Mouse (Mus musculus): ENCODE measurements around the gene Morn5. TPM values are rescaled to one million over a fixed set of nuclear protein-coding genes. Genes with fewer than 3 reads are reported as not detected.

The Morn5 gene
- polyA plus RNA-seq, 1 experiment from 2014 or later = 0.62 TPM

DNA sequence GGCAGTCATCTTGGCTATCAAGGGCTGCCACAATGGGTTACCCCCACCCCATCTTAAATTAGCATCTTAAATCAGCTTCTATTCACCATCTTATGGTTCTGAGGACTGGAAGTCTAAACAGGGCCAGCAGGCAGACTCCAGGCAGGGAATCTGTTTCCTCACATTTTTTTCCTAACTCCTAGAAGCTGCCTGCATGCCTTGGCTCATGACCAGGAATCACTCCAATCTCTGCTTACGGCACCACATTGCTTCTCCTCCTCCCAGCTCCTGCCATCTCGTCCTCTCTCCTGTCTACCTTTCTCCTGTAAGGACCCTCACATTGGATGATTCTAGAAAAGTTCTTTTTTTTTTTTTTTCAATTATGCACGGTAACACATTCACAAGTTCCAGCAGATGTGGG, 4.0 kb downstream of the Morn5 start:
- no peak for DNase-seq (ENCODE audit: low spot score)
- TF ChIP-seq CTCF (IDR thresholded peaks at IDR 0.05; ENCODE audit: low read depth) = no peak

DNA sequence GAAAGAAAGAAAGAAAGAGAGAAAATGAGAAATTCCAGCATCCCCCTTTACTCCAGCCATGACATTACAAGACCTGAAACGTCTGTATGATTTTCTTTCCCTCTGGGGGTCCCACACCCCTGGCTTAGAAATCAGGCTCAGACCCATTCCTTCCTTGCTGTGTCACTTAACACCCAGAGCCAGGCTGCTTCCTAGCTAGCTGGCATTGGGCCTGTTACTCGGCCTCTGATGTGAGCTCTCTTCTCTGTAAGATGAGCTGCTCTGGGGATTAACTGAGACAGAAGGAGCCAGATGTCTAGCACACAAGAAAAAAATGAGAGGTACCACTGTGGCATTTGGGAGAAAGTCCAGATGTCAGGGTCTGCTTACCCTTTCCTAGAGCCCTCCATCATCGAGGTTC, 7.0 kb downstream of the Morn5 start:
- TF ChIP-seq CTCF (IDR thresholded peaks at IDR 0.05; ENCODE audit: low read depth) = no peak
- WGBS = 36% methylated on average over 3 of the region's 3 CpGs
- ATAC-seq (replicated peaks; ENCODE audit: low FRiP score, low read depth) (no peak), DNase-seq (ENCODE audit: low spot score) (no peak)
- Histone ChIP-seq H3K9me3 (replicated peaks; ENCODE audit: low read length) (no peaks in the 10 kb centered on the region), H3K36me3 (ENCODE audit: insufficient read depth, low read length) (no peaks in the 10 kb centered on the region), H3K9ac (ENCODE audit: low read depth, low read length) (no peak overlapping the region), H3K27ac (no peak overlapping the region), H3K4me2 (ENCODE audit: low read length) (no peak overlapping the region), H3K4me1 (replicated peaks; ENCODE audit: insufficient read depth, low read length) (no peaks in the 10 kb centered on the region), H3K27me3 (ENCODE audit: insufficient read depth, low read length) (no peaks in the 10 kb centered on the region), H3K4me3 (replicated peaks; ENCODE audit: low read depth, low read length) (no peak overlapping the region)

More for the DNA sequence above, 4.0 kb downstream of the Morn5 start:
- Histone ChIP-seq H3K27me3 (ENCODE audit: insufficient read depth, low read length) (no peaks in the 10 kb centered on the region), H3K4me2 (ENCODE audit: low read length) (no peak overlapping the region), H3K9ac (ENCODE audit: low read depth, low read length) (no peak overlapping the region), H3K4me3 (replicated peaks; ENCODE audit: low read depth, low read length) (no peak overlapping the region), H3K9me3 (replicated peaks; ENCODE audit: low read length) (no peaks in the 10 kb centered on the region), H3K27ac (no peak overlapping the region), H3K36me3 (ENCODE audit: insufficient read depth, low read length) (no peaks in the 10 kb centered on the region), H3K4me1 (replicated peaks; ENCODE audit: insufficient read depth, low read length) (no peaks in the 10 kb centered on the region)
- WGBS = 61% methylated on average over 3 of the region's 3 CpGs
- no peak for ATAC-seq (replicated peaks; ENCODE audit: low FRiP score, low read depth)

- Histone ChIP-seq H3K4me3 (replicated peaks; ENCODE audit: low read depth, low read length) (no peak overlapping the region), H3K4me1 (replicated peaks; ENCODE audit: insufficient read depth, low read length) (no peaks in the 10 kb centered on the region), H3K27ac (no peak overlapping the region), H3K9me3 (replicated peaks; ENCODE audit: low read length) (no peaks in the 10 kb centered on the region), H3K27me3 (ENCODE audit: insufficient read depth, low read length) (no peaks in the 10 kb centered on the region), H3K4me2 (ENCODE audit: low read length) (no peak overlapping the region), H3K36me3 (ENCODE audit: insufficient read depth, low read length) (no peaks in the 10 kb centered on the region), H3K9ac (ENCODE audit: low read depth, low read length) (no peak overlapping the region)
- TF ChIP-seq CTCF (IDR thresholded peaks at IDR 0.05; ENCODE audit: low read depth) = no peak
- WGBS = 24% methylated on average over 5 of the region's 5 CpGs
- ATAC-seq (replicated peaks; ENCODE audit: low FRiP score, low read depth) = no peak
- peak; percentile 60 for DNase-seq (ENCODE audit: low spot score)
Measured at GRCm38 (mm10) chr2:36061409-36061808, 12.2 kb downstream of the Morn5 start.

DNA sequence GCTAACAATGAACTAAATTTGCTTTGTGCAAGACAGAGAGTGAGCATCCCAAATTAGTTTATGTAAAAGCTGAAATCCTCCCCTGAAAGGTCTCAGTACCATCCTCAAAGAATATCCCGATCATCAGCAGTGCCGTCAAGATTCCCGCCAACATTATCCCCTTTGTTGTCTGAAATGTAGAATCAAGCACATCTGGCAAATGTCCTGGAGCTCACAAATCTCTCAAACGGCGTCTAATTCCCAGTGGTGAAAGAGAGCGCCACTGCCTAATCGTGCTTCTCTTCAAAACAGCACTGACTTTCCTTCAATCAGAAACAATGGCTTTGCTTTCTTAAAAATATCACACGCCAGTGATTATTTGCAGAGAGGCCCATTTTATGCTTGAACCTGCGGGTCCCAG, 17.9 kb downstream of the Morn5 start:
- no peak for TF ChIP-seq CTCF (IDR thresholded peaks at IDR 0.05; ENCODE audit: low read depth)
- ATAC-seq (replicated peaks; ENCODE audit: low FRiP score, low read depth) = no peak
- H3K4me2 ChIP-seq (ENCODE audit: low read length) = no peak overlapping the region
- H3K4me1 ChIP-seq (replicated peaks; ENCODE audit: insufficient read depth, low read length) = no peaks in the 10 kb centered on the region
- H3K27ac ChIP-seq = no peak overlapping the region
- no peaks in the 10 kb centered on the region for H3K36me3 ChIP-seq (ENCODE audit: insufficient read depth, low read length)
- DNase-seq (ENCODE audit: low spot score) = no peak
- WGBS = 49% methylated on average over 9 of the region's 9 CpGs
- no peak overlapping the region for H3K4me3 ChIP-seq (replicated peaks; ENCODE audit: low read depth, low read length)
- no peaks in the 10 kb centered on the region for H3K27me3 ChIP-seq (ENCODE audit: insufficient read depth, low read length)
- H3K9me3 ChIP-seq (replicated peaks; ENCODE audit: low read length) = no peaks in the 10 kb centered on the region
- H3K9ac ChIP-seq (ENCODE audit: low read depth, low read length) = no peak overlapping the region

DNA sequence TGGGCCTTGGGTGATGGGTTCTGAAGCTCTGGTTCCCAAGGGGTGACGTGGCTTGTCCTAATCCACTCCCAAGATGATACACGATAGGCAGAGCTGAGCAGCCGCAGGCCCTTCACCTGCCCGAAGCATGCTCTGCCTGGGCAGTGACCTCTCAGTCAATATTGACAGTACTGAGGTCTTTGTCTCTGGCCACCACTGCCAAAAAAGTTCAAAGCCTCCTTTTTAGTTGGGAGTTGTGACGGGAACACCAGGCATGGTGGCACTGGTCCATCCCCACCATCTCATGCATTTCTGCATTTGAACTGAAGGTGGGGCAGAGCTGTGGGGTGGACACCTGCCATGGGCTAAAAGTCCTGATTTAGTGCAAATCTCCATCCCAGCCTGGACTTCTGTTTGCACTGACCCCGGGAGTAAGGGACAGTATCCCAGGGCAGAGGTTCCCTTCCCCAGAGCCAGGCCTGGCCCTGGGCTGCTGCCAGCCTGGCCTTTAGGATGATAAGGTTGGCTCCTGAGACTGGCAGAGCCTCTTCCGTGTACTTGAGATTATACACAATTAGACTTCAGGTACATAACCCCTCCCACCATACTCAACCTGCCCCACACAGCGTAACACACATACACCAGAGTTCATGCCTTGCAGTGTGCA, 22.5 kb downstream of the Morn5 start:
- H3K27me3 ChIP-seq (ENCODE audit: insufficient read depth, low read length) = no peaks in the 10 kb centered on the region
- ATAC-seq (replicated peaks; ENCODE audit: low FRiP score, low read depth) (no peak), DNase-seq (ENCODE audit: low spot score) (no peak)
- H3K4me1 ChIP-seq (replicated peaks; ENCODE audit: insufficient read depth, low read length) = no peaks in the 10 kb centered on the region
- no peak for TF ChIP-seq CTCF (IDR thresholded peaks at IDR 0.05; ENCODE audit: low read depth)
- WGBS = 79% methylated on average over 8 of the region's 8 CpGs
- no peak overlapping the region for H3K27ac ChIP-seq
- H3K4me3 ChIP-seq (replicated peaks; ENCODE audit: low read depth, low read length) = no peak overlapping the region
- H3K36me3 ChIP-seq (ENCODE audit: insufficient read depth, low read length) = no peaks in the 10 kb centered on the region
- H3K9me3 ChIP-seq (replicated peaks; ENCODE audit: low read length) = no peaks in the 10 kb centered on the region
- no peak overlapping the region for H3K4me2 ChIP-seq (ENCODE audit: low read length)
- no peak overlapping the region for H3K9ac ChIP-seq (ENCODE audit: low read depth, low read length)

DNA sequence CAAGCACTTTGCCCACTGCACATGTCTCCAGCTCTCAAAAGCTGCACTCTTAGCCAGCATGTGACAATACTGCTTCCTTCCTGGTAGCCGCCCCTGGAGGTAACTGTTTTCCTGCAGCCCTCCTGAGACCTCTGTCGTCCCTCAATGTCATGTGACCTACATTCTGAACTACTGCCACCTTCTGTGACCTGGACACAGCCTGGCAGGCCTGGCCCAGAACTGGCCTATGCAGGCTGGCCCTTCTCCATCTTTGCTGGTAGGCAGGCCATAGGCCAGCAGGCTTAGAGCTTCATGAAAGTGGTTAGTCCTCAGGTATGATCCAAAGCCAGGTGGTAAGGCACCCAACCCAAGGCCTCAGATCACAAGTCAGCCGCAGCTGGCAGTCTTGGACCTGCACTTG, 24.5 kb downstream of the Morn5 start:
- Histone ChIP-seq H3K27me3 (ENCODE audit: insufficient read depth, low read length) (no peaks in the 10 kb centered on the region), H3K4me3 (replicated peaks; ENCODE audit: low read depth, low read length) (no peak overlapping the region), H3K9me3 (replicated peaks; ENCODE audit: low read length) (no peaks in the 10 kb centered on the region), H3K4me1 (replicated peaks; ENCODE audit: insufficient read depth, low read length) (no peaks in the 10 kb centered on the region), H3K9ac (ENCODE audit: low read depth, low read length) (no peak overlapping the region), H3K27ac (no peak overlapping the region), H3K4me2 (ENCODE audit: low read length) (no peak overlapping the region), H3K36me3 (ENCODE audit: insufficient read depth, low read length) (no peaks in the 10 kb centered on the region)
- no peak for TF ChIP-seq CTCF (IDR thresholded peaks at IDR 0.05; ENCODE audit: low read depth)
- no peak for DNase-seq (ENCODE audit: low spot score)
- ATAC-seq (replicated peaks; ENCODE audit: low FRiP score, low read depth) = no peak
- WGBS = 45% methylated on average over 3 of the region's 3 CpGs

DNA sequence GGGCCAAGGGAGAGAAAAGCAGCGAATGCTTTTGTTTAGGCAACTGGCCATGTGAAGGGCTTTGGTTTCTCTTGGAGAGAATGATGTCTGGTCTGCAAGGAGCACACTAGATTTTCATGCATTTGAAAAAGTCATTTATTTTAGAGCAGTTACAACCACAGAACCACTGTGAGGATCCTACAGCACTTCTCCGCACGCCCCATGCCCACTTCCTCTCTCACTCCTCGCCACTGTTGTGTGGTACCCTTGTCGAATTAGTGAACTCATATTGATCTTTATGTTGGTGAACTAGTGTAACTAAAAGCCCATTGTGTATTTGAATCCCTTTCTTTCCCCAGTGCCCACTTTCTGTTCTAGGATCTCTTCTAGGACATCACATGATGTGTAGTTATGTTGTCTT, 26.0 kb downstream of the Morn5 start:
- DNase-seq (ENCODE audit: low spot score) (no peak), ATAC-seq (replicated peaks; ENCODE audit: low FRiP score, low read depth) (no peak)
- Histone ChIP-seq H3K4me2 (ENCODE audit: low read length) (no peak overlapping the region), H3K9ac (ENCODE audit: low read depth, low read length) (no peak overlapping the region), H3K4me3 (replicated peaks; ENCODE audit: low read depth, low read length) (no peak overlapping the region), H3K9me3 (replicated peaks; ENCODE audit: low read length) (no peaks in the 10 kb centered on the region), H3K27me3 (ENCODE audit: insufficient read depth, low read length) (no peaks in the 10 kb centered on the region), H3K27ac (no peak overlapping the region), H3K4me1 (replicated peaks; ENCODE audit: insufficient read depth, low read length) (no peaks in the 10 kb centered on the region), H3K36me3 (ENCODE audit: insufficient read depth, low read length) (no peaks in the 10 kb centered on the region)
- WGBS = 86% methylated on average over 5 of the region's 5 CpGs
- TF ChIP-seq CTCF (IDR thresholded peaks at IDR 0.05; ENCODE audit: low read depth) = no peak
